Mouse (Mus musculus) MEL (cell line): ENCODE measurements around the gene Cdcp1. TPM values are rescaled to one million over a fixed set of nuclear protein-coding genes. Genes with fewer than 3 reads are reported as not detected.

Experiments
- DNase-seq: peaks from one replicate; pipeline ENCODE4 v3.0.0; 2011; ENCODE audit warnings: low read depth, low spot score
- H3K27ac ChIP-seq: 2 replicates; pipeline ENCODE4 v1.5.1; 2012; ENCODE audit warnings: low read depth, mild to moderate bottlenecking, control low read depth, low read length, moderate library complexity; ENCODE audit not compliant: control insufficient read depth
- H3K27me3 ChIP-seq, 2 experiments: fragments of 150-350 bp in 1 of 2; sonication (generic) in 1 of 2; 2 replicates each; pipeline ENCODE4 v1.6.1; 2012; ENCODE audit warnings: low read length in 2 of 2, mild to moderate bottlenecking in 2 of 2, improper control_type of control experiment in 1 of 2, moderate library complexity in 1 of 2; ENCODE audit not compliant: insufficient read depth in 2 of 2, control insufficient read depth in 1 of 2
- H3K36me3 ChIP-seq, 2 experiments: 2 replicates each; pipeline ENCODE4 v1.6.1; 2012 to 2014; ENCODE audit warnings: low read length in 2 of 2, improper control_type of control experiment in 1 of 2, inconsistent platforms in 1 of 2, mild to moderate bottlenecking in 1 of 2; ENCODE audit not compliant: insufficient read depth in 2 of 2, control insufficient read depth in 1 of 2
- H3K4me1 ChIP-seq, 2 experiments: fragments of 150-350 bp in 1 of 2; sonication (generic) in 1 of 2; 2 replicates each; pipeline ENCODE4 v1.6.1; 2012; ENCODE audit warnings: low read length in 2 of 2, improper control_type of control experiment in 1 of 2, mild to moderate bottlenecking in 1 of 2; ENCODE audit not compliant: insufficient read depth in 2 of 2, control insufficient read depth in 1 of 2
- H3K4me3 ChIP-seq, 2 experiments: fragments of 150-350 bp in 1 of 2; sonication (generic) in 1 of 2; 2 replicates each; pipeline ENCODE4 v1.5.1; 2012; ENCODE audit warnings: low read depth in 2 of 2, low read length in 2 of 2, mild to moderate bottlenecking in 2 of 2, moderate library complexity in 2 of 2, control low read depth in 1 of 2, improper control_type of control experiment in 1 of 2; ENCODE audit not compliant: control insufficient read depth in 1 of 2, insufficient read depth in 1 of 2
- H3K79me2 ChIP-seq: 2 replicates; pipeline ENCODE4 v1.6.1; 2012; ENCODE audit warnings: mild to moderate bottlenecking, low read length, moderate library complexity; ENCODE audit not compliant: control insufficient read depth, poor library complexity, insufficient read depth
- H3K9ac ChIP-seq: 2 replicates; pipeline ENCODE4 v1.6.1; 2012; ENCODE audit warnings: low read depth, mild to moderate bottlenecking, control low read depth, low read length, moderate library complexity; ENCODE audit not compliant: control insufficient read depth, poor library complexity, severe bottlenecking
- H3K9me3 ChIP-seq: fragments of 150-350 bp; sonication (generic); replicated peaks from 2 replicates; pipeline ENCODE4 v1.6.1; 2012; ENCODE audit warnings: mild to moderate bottlenecking, low read length, improper control_type of control experiment, moderate library complexity; ENCODE audit not compliant: insufficient read depth
- CHD1 ChIP-seq: IDR thresholded peaks from 2 replicates; pipeline ENCODE4 v1.6.1; 2012; ENCODE audit warnings: low read depth, mild to moderate bottlenecking, inconsistent platforms, low read length, improper control_type of control experiment
- CHD2 ChIP-seq: IDR thresholded peaks from 2 replicates; pipeline ENCODE4 v1.6.1; 2011; ENCODE audit warnings: low read length, improper control_type of control experiment
- CTCF ChIP-seq, 3 experiments: IDR thresholded peaks in 2 of 3; conservative IDR thresholded peaks in 1 of 3; 2 replicates each; pipeline ENCODE4 v1.5.1; 2011 to 2012; ENCODE audit warnings: low read length in 3 of 3, low read depth in 2 of 3, mild to moderate bottlenecking in 2 of 3, improper control_type of control experiment in 1 of 3, inconsistent platforms in 1 of 3, mixed read lengths in 1 of 3, moderate library complexity in 1 of 3; ENCODE audit not compliant: control insufficient read depth in 1 of 3, insufficient read depth in 1 of 3, poor library complexity in 1 of 3, severe bottlenecking in 1 of 3
- E2F4 ChIP-seq: IDR thresholded peaks from 2 replicates; pipeline ENCODE4 v1.6.1; 2011; ENCODE audit warnings: low read depth, low read length, improper control_type of control experiment, borderline replicate concordance
- ETS1 ChIP-seq: IDR thresholded peaks from 2 replicates; pipeline ENCODE4 v1.6.1; 2012; ENCODE audit warnings: low read depth, mild to moderate bottlenecking, inconsistent platforms, low read length, improper control_type of control experiment, moderate library complexity
- GATA1 ChIP-seq: IDR thresholded peaks from 2 replicates; pipeline ENCODE4 v1.6.1; 2011; ENCODE audit warnings: low read depth, low read length, improper control_type of control experiment
- JUND ChIP-seq: IDR thresholded peaks from 2 replicates; pipeline ENCODE4 v1.6.1; 2011; ENCODE audit warnings: low read depth, mild to moderate bottlenecking, improper control_type of control experiment, low read length
- KAT2A ChIP-seq: conservative IDR thresholded peaks from 2 replicates; pipeline ENCODE4 v1.6.1; 2012; ENCODE audit warnings: low read depth, low read length, improper control_type of control experiment, inconsistent platforms
- MAFK ChIP-seq: IDR thresholded peaks from 2 replicates; pipeline ENCODE4 v1.6.1; 2011; ENCODE audit warnings: low read depth, mild to moderate bottlenecking, low read length, improper control_type of control experiment, borderline replicate concordance
- MAX ChIP-seq: IDR thresholded peaks from 2 replicates; pipeline ENCODE4 v1.6.1; 2011; ENCODE audit warnings: low read length, improper control_type of control experiment
- MAZ ChIP-seq: IDR thresholded peaks from 2 replicates; pipeline ENCODE4 v1.6.1; 2012; ENCODE audit warnings: low read depth, mild to moderate bottlenecking, inconsistent platforms, low read length, improper control_type of control experiment
- MYB ChIP-seq: IDR thresholded peaks from 2 replicates; pipeline ENCODE4 v1.6.1; 2011; ENCODE audit warnings: mild to moderate bottlenecking, low read depth, low read length, improper control_type of control experiment
- MYC ChIP-seq: IDR thresholded peaks from 2 replicates; pipeline ENCODE4 v1.6.1; 2011; ENCODE audit warnings: low read depth, mild to moderate bottlenecking, low read length, improper control_type of control experiment, moderate library complexity
- NELFE ChIP-seq: IDR thresholded peaks from 2 replicates; pipeline ENCODE4 v1.6.1; 2011; ENCODE audit warnings: low read depth, low read length, improper control_type of control experiment
- NRF1 ChIP-seq: IDR thresholded peaks from 2 replicates; pipeline ENCODE4 v1.6.1; 2014; ENCODE audit warnings: low read depth, mild to moderate bottlenecking, inconsistent platforms, low read length, improper control_type of control experiment, moderate library complexity; ENCODE audit not compliant: poor library complexity, insufficient read depth, severe bottlenecking
- POLR2AphosphoS5 ChIP-seq: IDR thresholded peaks from 2 replicates; pipeline ENCODE4 v1.6.1; 2012; ENCODE audit warnings: low read depth, borderline replicate concordance, mild to moderate bottlenecking, inconsistent platforms, low read length, moderate library complexity, mixed read lengths
- RCOR1 ChIP-seq: IDR thresholded peaks from 2 replicates; pipeline ENCODE4 v1.6.1; 2012; ENCODE audit warnings: low read depth, mild to moderate bottlenecking, inconsistent platforms, low read length, improper control_type of control experiment
- SIN3A ChIP-seq: IDR thresholded peaks from 2 replicates; pipeline ENCODE4 v1.6.1; 2012; ENCODE audit warnings: low read length, improper control_type of control experiment, inconsistent platforms
- TAL1 ChIP-seq: IDR thresholded peaks from 2 replicates; pipeline ENCODE4 v1.6.1; 2012; ENCODE audit warnings: mild to moderate bottlenecking, inconsistent platforms, low read length, moderate library complexity, mixed read lengths
- TBP ChIP-seq: IDR thresholded peaks from 2 replicates; pipeline ENCODE4 v1.8.0; 2011; ENCODE audit warnings: low read depth, low read length, improper control_type of control experiment
- TCF12 ChIP-seq: IDR thresholded peaks from 2 replicates; pipeline ENCODE4 v1.6.1; 2014; ENCODE audit warnings: low read depth, mild to moderate bottlenecking, inconsistent platforms, low read length, improper control_type of control experiment, moderate library complexity
- USF1 ChIP-seq: IDR thresholded peaks from 2 replicates; pipeline ENCODE4 v1.6.1; 2014; ENCODE audit warnings: low read depth, mild to moderate bottlenecking, inconsistent platforms, low read length, improper control_type of control experiment, moderate library complexity
- ZKSCAN1 ChIP-seq: IDR thresholded peaks from 2 replicates; pipeline ENCODE4 v1.6.1; 2012; ENCODE audit warnings: low read depth, mild to moderate bottlenecking, inconsistent platforms, low read length, improper control_type of control experiment, moderate library complexity
- polyA plus RNA-seq, 2 experiments: library from polyadenylated mRNA; stranded (reverse) in 1 of 2; unstranded in 1 of 2; fragments of >175 nt in 1 of 2; fragments of >200 nt in 1 of 2; gene quantifications; 2 replicates each; pipeline versions ENCODE4 v1.2.1 to v1.2.4; 2012; ENCODE audit warnings: low replicate concordance in 2 of 2, low read depth in 1 of 2; ENCODE audit not compliant: insufficient read length in 2 of 2, insufficient read depth in 1 of 2, missing spikeins in 1 of 2
- total RNA-seq: library from RNA; depleted of rRNA; stranded (reverse); fragments of 300-350 nt; gene quantifications from 2 replicates; pipeline ENCODE4 v1.2.3, GENCODE M21; 2012

Gene Cdcp1
- total and polyA plus RNA-seq, 3 experiments = not detected

- TF ChIP-seq NRF1 (no peak), MYB (no peak), KAT2A (no peak), JUND (no peak), ETS1 (no peak)
- no peaks in the 10 kb centered on the region for H3K79me2 ChIP-seq
- no peaks in the 10 kb centered on the region for H3K9me3 ChIP-seq
- H3K36me3 ChIP-seq = no peaks in the 10 kb centered on the region; a peak in 1 of 4 replicates
- H3K9ac ChIP-seq = no peak overlapping the region
- H3K4me3 ChIP-seq = no peak overlapping the region
- H3K4me1 ChIP-seq = no peaks in the 10 kb centered on the region; a peak in 2 of 4 replicates
- DNase-seq = no peak
- H3K27ac ChIP-seq = no peak overlapping the region
- peaks cover 0 to 9% of the 10 kb centered on the region in 2 experiments; a peak in 2 of 4 replicates for H3K27me3 ChIP-seq
Observed at GRCm38 (mm10) chr9:123258796-123259195, 43.0 kb upstream of the Cdcp1 start.

DNA sequence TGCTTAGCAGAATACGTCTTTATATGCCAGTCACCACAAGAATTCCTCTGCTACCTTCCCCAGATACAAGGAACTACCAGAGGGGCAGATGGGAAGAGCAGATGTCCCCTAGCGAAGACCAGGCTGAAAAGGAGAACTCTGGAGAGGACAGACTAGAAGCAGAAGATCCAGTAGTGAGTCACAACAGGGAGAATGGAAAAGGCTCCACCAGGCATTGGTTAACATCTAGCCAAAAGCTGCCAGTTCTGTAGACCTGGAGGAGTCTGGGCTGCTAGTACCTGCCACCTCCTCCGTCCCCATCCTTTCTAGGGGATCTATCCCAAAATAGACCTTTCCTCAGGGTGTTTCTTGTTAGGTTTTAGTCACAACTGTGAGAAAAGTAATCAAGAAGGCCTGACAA is 39.9 kb upstream of the Cdcp1 start:
- Histone ChIP-seq H3K27me3 (peaks cover 0 to 9% of the 10 kb centered on the region in 2 experiments; a peak in 2 of 4 replicates), H3K79me2 (no peaks in the 10 kb centered on the region), H3K36me3 (no peaks in the 10 kb centered on the region), H3K4me1 (no peaks in the 10 kb centered on the region), H3K9me3 (no peaks in the 10 kb centered on the region), H3K27ac (no peak overlapping the region), H3K9ac (no peak overlapping the region), H3K4me3 (no peak overlapping the region)
- no peak for DNase-seq
- no peak for TF ChIP-seq E2F4
- TF ChIP-seq NELFE = no peak
- TF ChIP-seq MYC = no peak
- TF ChIP-seq GATA1 = no peak
- no peak for TF ChIP-seq CHD1
- TF ChIP-seq ZKSCAN1 = no peak
- TF ChIP-seq TBP = no peak
- no peak for TF ChIP-seq MAFK
- TF ChIP-seq MAX = no peak
- no peak for TF ChIP-seq CHD2
- TF ChIP-seq MYB = no peak
- no peak for TF ChIP-seq SIN3A
- no peak for TF ChIP-seq POLR2AphosphoS5
- no peak for TF ChIP-seq MAZ
- TF ChIP-seq RCOR1 = no peak
- no peak for TF ChIP-seq TAL1
- TF ChIP-seq JUND = no peak
- no peak for TF ChIP-seq TCF12
- TF ChIP-seq USF1 = no peak
- TF ChIP-seq CTCF (IDR thresholded peaks at IDR 0.05 in 2 of 3, conservative IDR thresholded peaks at IDR 0.05 in 1 of 3; ENCODE audit: control insufficient read depth in 1 of 3, insufficient read depth in 1 of 3, low read depth in 2 of 3, low read length in 3 of 3, poor library complexity in 1 of 3, severe bottlenecking in 1 of 3) = no peak
